Mouse (Mus musculus) CD4-positive helper T cell, adult 2 months (primary cell): ENCODE data around the gene Nploc4.
A peak's percentile ranks its signal among the peaks of the same experiment; 100 is the strongest.

Experiments
- DNase-seq: peaks from one replicate; pipeline ENCODE4 v3.0.0-alpha.2; 2012; ENCODE audit warnings: low read depth, missing footprints, low spot score

Gene Nploc4

DNA sequence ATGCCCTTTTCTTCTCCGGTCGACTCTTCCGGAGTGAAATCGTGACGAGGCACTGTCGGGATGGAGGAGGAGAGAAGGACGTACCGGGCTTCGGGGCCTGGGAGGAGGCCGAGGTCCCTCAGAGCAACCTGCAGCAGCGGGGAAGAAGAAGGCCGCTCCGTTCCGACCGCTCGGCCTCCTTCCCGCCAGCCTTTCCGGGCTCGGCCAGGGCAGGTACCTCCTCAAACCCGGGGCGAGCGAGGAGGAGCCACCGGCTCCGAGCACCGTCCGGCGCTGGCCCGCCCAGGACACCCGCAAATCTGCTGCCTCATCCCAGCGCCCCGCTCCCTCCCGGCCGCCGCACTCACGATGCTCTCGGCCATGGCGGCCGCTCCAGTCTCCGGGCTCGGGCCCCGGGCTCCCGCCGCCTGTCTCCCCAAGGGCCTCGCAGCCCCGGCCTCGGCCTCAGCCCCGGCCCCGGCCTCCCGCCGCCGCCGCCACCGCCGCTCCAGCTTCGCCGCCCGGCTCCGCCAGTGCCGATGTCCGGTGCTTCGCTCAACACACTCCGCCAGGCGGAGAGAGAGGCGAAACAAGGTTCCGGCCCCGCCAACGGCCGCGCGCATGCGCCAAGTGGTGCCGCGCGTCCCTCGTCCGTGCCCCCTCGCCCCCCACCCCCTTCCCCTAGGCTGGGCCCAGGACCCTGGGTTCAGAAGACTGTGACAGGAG lies at the start of gene Nploc4:
Gene Nploc4, minus strand, starts transcription at position 557 of the 705 bp plus-strand sequence.
- peak; percentile 89 for DNase-seq

- DNase-seq, result peak; percentile 11
Observed at GRCm38 (mm10) chr11:120485251-120485650, 47.7 kb upstream of the Nploc4 start.

DNA sequence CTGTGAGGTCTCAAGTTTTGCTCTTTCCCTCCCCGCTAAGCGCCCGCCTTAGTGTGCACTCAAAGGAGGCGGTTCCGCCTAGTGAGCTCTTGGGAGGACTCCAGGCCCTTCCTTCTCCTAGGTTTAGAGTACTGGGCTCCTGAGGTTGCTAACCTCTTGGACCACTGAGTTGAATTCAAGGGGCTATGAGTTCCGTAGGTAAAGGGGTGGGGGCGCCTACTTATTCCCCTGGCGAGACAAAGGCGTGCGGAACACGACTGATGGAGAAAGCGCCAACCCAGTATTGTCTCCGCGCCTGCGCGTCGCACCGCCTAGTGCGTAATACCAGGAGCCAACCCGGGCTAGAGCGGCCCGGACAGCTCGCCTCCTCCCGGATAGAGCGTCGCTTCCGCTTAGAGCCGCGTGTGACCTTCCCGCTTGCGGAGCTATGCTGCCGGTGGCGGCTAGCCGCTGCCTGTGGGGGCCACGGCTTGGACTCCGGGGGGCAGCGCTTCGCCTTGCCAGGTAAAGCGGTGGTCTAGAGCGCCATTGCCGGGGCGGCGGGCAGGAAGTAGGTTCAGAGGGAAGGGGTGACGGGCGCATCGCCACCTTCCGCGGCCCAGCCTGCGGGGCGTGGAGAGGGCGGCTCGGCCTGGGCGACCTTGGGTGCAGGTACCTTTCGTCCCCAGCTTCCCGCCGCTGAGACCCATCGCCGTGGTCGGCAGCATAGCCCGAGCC lies 46.9 kb upstream of the Nploc4 start, which contains the start of gene Mrpl12:
Gene Mrpl12, plus strand, starts transcription at position 349 of the 717 bp plus-strand sequence.
- DNase-seq, result peak; percentile 94

- DNase-seq, result no peak
Observed at GRCm38 (mm10) chr11:120483448-120483934, 46.0 kb upstream of the Nploc4 start.

GRCm38 (mm10) chr11:120472052-120472451 lies 34.5 kb upstream of the Nploc4 start:
- no peak for DNase-seq

DNA sequence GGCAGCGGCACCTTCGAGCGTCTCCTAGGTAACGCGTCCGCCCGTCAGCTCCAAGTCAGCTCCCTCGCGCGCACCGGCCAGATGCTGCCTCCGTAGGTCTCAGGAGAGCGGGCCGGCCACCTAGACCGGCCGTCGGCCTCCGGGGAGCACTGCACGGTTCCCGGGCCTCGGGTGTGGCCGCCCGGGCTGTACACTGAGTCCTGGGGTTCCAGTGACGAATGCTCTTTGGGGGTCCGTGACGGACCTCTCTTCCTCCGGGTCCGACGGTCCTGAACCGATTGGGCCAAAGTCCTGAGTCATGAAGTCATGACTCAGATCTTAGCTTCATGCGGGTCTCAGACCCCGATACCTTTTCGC lies 30.2 kb upstream of the Nploc4 start:
- no peak for DNase-seq

GRCm38 (mm10) chr11:120467051-120467735 lies 29.7 kb upstream of the Nploc4 start, which contains the start of gene Arl16:
Gene Arl16 (minus strand): TSS chr11:120467607.
- DNase-seq, result peak; percentile 98

GRCm38 (mm10) chr11:120465521-120465920 lies 28.0 kb upstream of the Nploc4 start:
- no peak for DNase-seq

- DNase-seq, result no peak
Observed at GRCm38 (mm10) chr11:120464365-120464764, 26.9 kb upstream of the Nploc4 start.

GRCm38 (mm10) chr11:120463536-120463935 lies 26.0 kb upstream of the Nploc4 start:
- DNase-seq, result no peak

- DNase-seq, result peak; percentile 16
Observed at GRCm38 (mm10) chr11:120458847-120459597, 21.5 kb upstream of the Nploc4 start.

- DNase-seq, result peak; percentile 83
Observed at GRCm38 (mm10) chr11:120457772-120458751, 20.6 kb upstream of the Nploc4 start, which contains the start of the genes Oxld1 and Ccdc137. Gene Oxld1 (minus strand): TSS chr11:120458068. Gene Ccdc137 (plus strand): TSS chr11:120458115.

GRCm38 (mm10) chr11:120457370-120457769 lies 19.9 kb upstream of the Nploc4 start:
- no peak for DNase-seq

- no peak for DNase-seq
Observed at GRCm38 (mm10) chr11:120455413-120455812, 17.9 kb upstream of the Nploc4 start.

DNA sequence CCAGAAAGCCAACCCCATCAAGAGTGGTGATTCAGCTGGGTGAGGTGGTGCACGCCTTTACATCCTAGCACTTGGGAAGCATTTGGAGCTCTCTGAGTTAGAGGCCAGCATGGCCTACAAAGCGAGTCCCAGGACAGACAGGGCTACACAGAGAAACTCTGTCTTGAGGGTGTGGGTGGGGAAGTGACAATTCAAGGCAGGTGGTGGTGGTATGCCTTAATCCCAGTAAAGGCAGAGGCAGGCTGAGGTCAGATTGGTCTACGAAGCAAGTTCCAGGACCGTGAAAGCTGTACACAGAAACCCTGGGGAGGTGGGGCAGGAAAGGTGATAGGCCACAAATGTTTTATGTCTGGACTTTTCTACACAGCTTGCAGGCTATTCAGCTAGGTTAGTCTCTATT lies 17.5 kb upstream of the Nploc4 start:
- no peak for DNase-seq

- no peak for DNase-seq
Observed at GRCm38 (mm10) chr11:120453306-120453705, 15.8 kb upstream of the Nploc4 start, which contains the start of gene Pde6g. Gene Pde6g (minus strand): TSS chr11:120453500.

DNA sequence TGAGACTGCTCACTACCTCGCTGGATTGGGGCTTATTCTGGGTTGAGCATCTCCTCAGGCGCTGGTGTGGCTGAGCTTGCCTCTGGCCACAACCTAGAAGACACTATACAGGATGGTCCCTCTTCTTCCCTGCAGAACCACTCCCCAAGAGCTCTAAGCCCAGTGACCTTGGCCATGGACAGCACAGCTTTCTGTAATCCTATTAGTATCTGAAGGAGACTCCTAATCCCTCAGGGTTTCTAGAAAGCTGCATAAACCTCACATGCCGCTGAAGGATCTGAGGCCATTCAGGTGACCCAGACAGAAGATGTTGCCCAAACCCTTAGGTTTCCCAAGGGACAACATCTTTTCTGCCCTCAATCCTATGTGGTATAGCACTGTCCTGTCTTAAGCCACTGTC lies 14.7 kb upstream of the Nploc4 start:
- no peak for DNase-seq

GRCm38 (mm10) chr11:120447179-120447578 lies 9.7 kb upstream of the Nploc4 start:
- DNase-seq, result no peak

DNA sequence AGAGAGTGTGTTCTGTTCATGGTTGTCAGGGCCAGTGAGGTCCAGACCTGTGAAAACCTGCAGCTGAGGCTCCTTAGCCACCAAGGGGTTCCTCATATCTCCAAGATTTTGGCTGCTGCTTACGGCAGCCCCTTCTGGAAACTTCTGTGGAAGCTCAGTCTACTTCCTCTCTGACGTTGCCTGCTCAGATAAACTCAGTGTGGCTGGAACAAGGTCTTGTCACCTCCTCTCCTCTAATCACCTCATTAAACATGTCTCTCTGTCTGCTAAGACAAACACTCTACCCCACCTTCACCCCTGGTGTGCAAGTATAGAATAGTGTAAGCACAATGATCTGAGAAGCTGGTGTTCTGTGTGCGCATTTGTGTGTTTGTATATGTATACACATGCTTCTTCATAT lies 8.0 kb upstream of the Nploc4 start:
- no peak for DNase-seq

GRCm38 (mm10) chr11:120444106-120444505 lies 6.6 kb upstream of the Nploc4 start:
- DNase-seq, result no peak
